Mouse (Mus musculus): Measurements from ENCODE around the gene Gabbr1.

GRCm38 (mm10) chr17:37092198-37092597, 46.4 kb downstream of the Gabbr1 start:
- no peak for TF ChIP-seq CTCF (IDR thresholded peaks at IDR 0.05; ENCODE audit: borderline replicate concordance, insufficient read depth, low read depth, low read length)
- no peak for TF ChIP-seq POLR2A (IDR thresholded peaks at IDR 0.05; ENCODE audit: borderline replicate concordance, insufficient read depth, low read length)
